Comparison of ENCODE assay signal across 23 mouse cellular contexts in the genomic region with DNA sequence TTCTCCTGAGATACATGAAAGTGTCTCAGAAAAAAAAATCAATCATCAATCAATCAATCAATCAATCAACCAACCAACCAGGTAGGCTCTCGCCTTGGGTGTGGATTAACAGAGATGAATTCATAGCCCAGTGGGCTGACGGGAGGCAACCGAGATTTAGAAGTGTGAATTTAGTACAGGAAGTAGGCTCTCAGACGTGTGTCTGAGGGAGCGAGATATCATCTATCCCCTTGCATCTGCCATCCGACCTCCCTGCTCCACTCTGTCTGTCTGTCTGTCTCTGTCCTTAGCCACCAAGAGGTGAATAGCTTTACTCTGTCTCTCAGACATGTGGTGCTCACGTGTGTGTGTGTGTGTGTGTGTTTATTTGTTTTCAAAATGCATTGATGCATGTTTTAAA.
DNase-seq lines count a peak whose midpoint lies in the region; ATAC-seq and TF ChIP-seq lines count a peak whose summit lies in the region.
"Had no signal": no experiment of that assay in that cellular context is flagged by ENCODE, and none has a peak within 500 bp of the region (broad histone marks: within the 10 kb centered on the region; RNA-seq: fewer than 3 reads in every experiment).

No protein-coding gene starts in this region.

- H3K9ac ChIP-seq in lung, postnatal 0 days (replicated peaks; ENCODE audit: low read depth) = no peak overlapping the region
- H3K9ac ChIP-seq: hindbrain, embryonic 13.5 days; liver, embryonic 13.5 days; midbrain, embryonic 13.5 days had no signal

- no peaks in the 10 kb centered on the region for H3K9me3 ChIP-seq in heart, embryonic 10.5 days
- H3K9me3 ChIP-seq in lung, postnatal 0 days (ENCODE audit: low read length) = no peaks in the 10 kb centered on the region
- no peaks in the 10 kb centered on the region for H3K9me3 ChIP-seq in embryonic facial prominence, embryonic 10.5 days
- H3K9me3 ChIP-seq: forebrain, embryonic 10.5 days; hindbrain, embryonic 13.5 days; liver, embryonic 13.5 days; midbrain, embryonic 13.5 days had no signal

- DNase-seq in heart, embryonic 10.5 days (ENCODE audit: low spot score) = no peak
- DNase-seq in heart, postnatal 25 days (ENCODE audit: low spot score) = no peak
- no peak for DNase-seq in lung, postnatal 0 days (ENCODE audit: low spot score)
- no peak for DNase-seq in lung, adult 2 months
- DNase-seq in embryonic facial prominence, embryonic 10.5 days (ENCODE audit: low spot score) = no peak
- DNase-seq in natural killer cell, adult 2 months (ENCODE audit: low spot score in 2 of 2) = peak; percentile 17 to 33
- no peak for DNase-seq in right cerebral cortex, postnatal 36 days (ENCODE audit: low spot score in 2 of 2)
- DNase-seq in cerebellum, postnatal 25 days = no peak
- DNase-seq: adrenal gland, postnatal 10 days; cerebellum, adult 2 months; cerebellum, postnatal 36 days; gastrocnemius, postnatal 36 days; heart, adult 2 months; heart, postnatal 36 days; layer of hippocampus, postnatal 36 days; liver, embryonic 13.5 days; right cerebral cortex, postnatal 4 days; thymus, adult 18-20 months had no signal

- H3K27me3 ChIP-seq in heart, embryonic 10.5 days (ENCODE audit: insufficient read depth, poor library complexity, severe bottlenecking) = peaks cover 11% of the 10 kb centered on the region; the same call in 1 of the 2 replicates
- no peaks in the 10 kb centered on the region for H3K27me3 ChIP-seq in lung, postnatal 0 days (replicated peaks; ENCODE audit: insufficient read depth, low read length)
- H3K27me3 ChIP-seq in embryonic facial prominence, embryonic 10.5 days (replicated peaks; ENCODE audit: low read depth, poor library complexity, severe bottlenecking) = 0 out of 2 replicates have a peak, but pooled peaks cover 2% of the 10 kb centered on the region
- H3K27me3 ChIP-seq: hindbrain, embryonic 13.5 days; midbrain, embryonic 13.5 days; Patski had no signal

- H3K36me3 ChIP-seq in heart, embryonic 10.5 days = no peaks in the 10 kb centered on the region
- H3K36me3 ChIP-seq in lung, postnatal 0 days (ENCODE audit: insufficient read depth, low read length) = no peaks in the 10 kb centered on the region
- H3K36me3 ChIP-seq in embryonic facial prominence, embryonic 10.5 days (replicated peaks) = no peaks in the 10 kb centered on the region
- H3K36me3 ChIP-seq: forebrain, embryonic 10.5 days; hindbrain, embryonic 13.5 days; liver, embryonic 13.5 days; midbrain, embryonic 13.5 days had no signal

- intact Hi-C loops in heart, postnatal 25 days (cut with DNase I) = no loop called here

- H3K27ac ChIP-seq in heart, embryonic 10.5 days = peak overlapping the region; percentile 44; the same call in 1 of the 2 replicates
- peak overlapping the region; percentile 60; the same call in 1 of the 2 replicates for H3K27ac ChIP-seq in lung, postnatal 0 days (ENCODE audit: low read length)
- peak overlapping the region; percentile 66; the same call in 1 of the 2 replicates for H3K27ac ChIP-seq in embryonic facial prominence, embryonic 10.5 days (replicated peaks)
- H3K27ac ChIP-seq: heart, adult 2 months; hindbrain, embryonic 13.5 days; liver, embryonic 13.5 days; midbrain, embryonic 13.5 days had no signal

- H3K4me1 ChIP-seq in heart, embryonic 10.5 days = peaks cover 52% of the 10 kb centered on the region
- peaks cover 9% of the 10 kb centered on the region; the same call in 1 of the 2 replicates for H3K4me1 ChIP-seq in lung, postnatal 0 days (ENCODE audit: insufficient read depth, low read depth, low read length)
- peaks cover 7% of the 10 kb centered on the region for H3K4me1 ChIP-seq in lung, adult 2 months (ENCODE audit: control insufficient read depth, insufficient read depth, low read length)
- peaks cover 60% of the 10 kb centered on the region for H3K4me1 ChIP-seq in embryonic facial prominence, embryonic 10.5 days
- H3K4me1 ChIP-seq: liver, embryonic 13.5 days; megakaryocyte, embryonic 14.5 days had no signal

- no peak overlapping the region for H3K4me3 ChIP-seq in heart, embryonic 10.5 days
- H3K4me3 ChIP-seq in lung, postnatal 0 days (ENCODE audit: low read depth, low read length) = no peak overlapping the region
- H3K4me3 ChIP-seq in lung, adult 2 months (replicated peaks; ENCODE audit: extremely low read depth, low read depth, low read length) = no peak overlapping the region
- H3K4me3 ChIP-seq in embryonic facial prominence, embryonic 10.5 days = no peak overlapping the region
- H3K4me3 ChIP-seq: forebrain, embryonic 10.5 days; heart, adult 2 months; hindbrain, embryonic 13.5 days; liver, embryonic 13.5 days; megakaryocyte, embryonic 14.5 days; midbrain, embryonic 13.5 days had no signal

- WGBS in heart, embryonic 10.5 days = 53% methylated on average over 7 of the region's 7 CpGs
- WGBS in lung, postnatal 0 days = 49% methylated on average over 7 of the region's 7 CpGs
- 63% methylated on average over 7 of the region's 7 CpGs for WGBS in lung, adult 2 months
- 64% methylated on average over 7 of the region's 7 CpGs for WGBS in embryonic facial prominence, embryonic 10.5 days

- no peak for TF ChIP-seq POLR2A in lung, adult 2 months (IDR thresholded peaks at IDR 0.05; ENCODE audit: borderline replicate concordance, extremely low read depth, low read depth, low read length)

- TF ChIP-seq EP300 in lung, postnatal 0 days (IDR thresholded peaks at IDR 0.05) = no peak

- no peak for TF ChIP-seq CTCF in lung, postnatal 0 days (IDR thresholded peaks at IDR 0.05)
- no peak for TF ChIP-seq CTCF in lung, adult 2 months (IDR thresholded peaks at IDR 0.05; ENCODE audit: insufficient read depth, low read length)

- H3K4me2 ChIP-seq in lung, postnatal 0 days (replicated peaks; ENCODE audit: low read depth, low read length) = no peak overlapping the region
- H3K4me2 ChIP-seq: hindbrain, embryonic 13.5 days; liver, embryonic 13.5 days; midbrain, embryonic 13.5 days had no signal

- no peak for ATAC-seq in lung, postnatal 0 days
- ATAC-seq: midbrain, embryonic 13.5 days; Patski had no signal

Comparison
In these comparisons a context has a peak if more than half of its experiments do, and no peak if none do; other contexts are left out.
1. DNase-seq: peak in natural killer cell, adult 2 months (2 of 2); none in heart, embryonic 10.5 days (single experiment), heart, postnatal 25 days (single experiment), lung, postnatal 0 days (single experiment), lung, adult 2 months (single experiment), embryonic facial prominence, embryonic 10.5 days (single experiment), right cerebral cortex, postnatal 36 days (0 of 2) and cerebellum, postnatal 25 days (0 of 2).
2. Peak in every context shown above with its lines, with median percentiles within 50 percentile points of each other: H3K27ac ChIP-seq.